Mouse (Mus musculus): ENCODE results near the gene Rplp2.
A peak's percentile ranks its signal among the peaks of the same experiment; 100 is the strongest.

Gene Rplp2

GRCm38 (mm10) chr7:141430585-141431240 is 16.5 kb upstream of the Rplp2 start:
- no peak for DNase-seq (ENCODE audit: low spot score in 2 of 2)

DNA sequence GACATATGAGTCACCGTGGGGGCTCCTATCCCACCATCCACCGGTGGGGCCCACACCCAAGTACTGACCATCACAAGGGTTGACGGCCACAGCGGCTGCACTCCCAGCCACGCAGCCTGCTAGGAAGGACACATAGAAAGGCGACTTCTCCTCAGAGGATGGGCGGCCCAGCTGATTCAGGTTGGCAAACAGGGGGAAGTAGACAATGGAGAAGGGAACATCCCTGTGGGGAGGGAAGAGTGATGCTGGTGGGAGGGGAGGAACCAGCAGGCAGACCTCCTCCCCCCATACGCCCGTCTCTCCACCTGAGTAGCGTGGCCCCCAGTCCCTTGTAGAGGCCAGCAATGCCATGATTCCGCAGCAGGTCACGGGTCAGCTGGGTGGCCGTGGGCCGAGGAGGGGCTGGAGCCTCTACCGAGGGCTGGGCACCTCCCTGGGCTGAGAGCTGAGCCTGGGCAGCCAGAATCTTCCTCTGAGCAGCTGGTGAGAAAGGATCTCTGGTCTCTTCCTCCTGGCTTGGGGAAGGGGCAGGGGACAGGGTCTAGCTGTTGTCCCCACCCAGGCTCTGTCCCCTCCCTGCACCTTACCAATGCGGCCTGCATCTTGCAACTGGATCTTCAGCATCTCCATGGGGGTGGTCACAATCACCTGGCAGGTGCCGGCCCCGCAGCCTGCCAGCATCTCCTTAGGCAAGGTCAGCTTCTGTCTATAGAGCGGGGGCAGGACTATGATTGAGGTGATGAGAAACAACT is 15.6 kb upstream of the Rplp2 start:
- no peak for DNase-seq (ENCODE audit: low spot score in 2 of 2)

DNA sequence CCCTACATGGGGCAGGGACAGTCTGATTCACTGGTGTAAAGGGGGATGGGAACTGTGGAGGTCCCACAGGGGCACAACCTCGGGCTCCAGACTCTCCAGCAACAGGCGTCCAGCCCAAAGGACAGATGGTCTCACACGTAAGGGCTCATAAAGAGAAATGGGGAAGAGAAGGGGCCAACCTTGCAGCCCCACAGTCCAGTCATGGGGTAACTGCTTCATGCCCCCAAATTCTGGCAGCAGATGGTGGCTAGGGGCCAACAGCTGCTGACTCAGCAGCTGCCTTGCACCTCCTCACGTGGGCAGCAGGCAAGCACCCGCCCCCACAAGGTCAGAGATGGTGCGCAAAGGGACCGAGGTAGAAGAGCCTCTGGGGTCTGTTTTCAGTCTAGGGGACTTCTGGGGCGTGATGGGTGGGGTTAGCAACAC is 15.0 kb upstream of the Rplp2 start:
- DNase-seq (ENCODE audit: low spot score in 2 of 2): peak in 1 of 2 experiments; percentile 46

GRCm38 (mm10) chr7:141432741-141433516 is 14.2 kb upstream of the Rplp2 start:
- no peak for DNase-seq (ENCODE audit: low spot score in 2 of 2)

- DNase-seq (ENCODE audit: low spot score in 2 of 2): peak in 1 of 2 experiments; percentile 54
These were observed 13.4 kb upstream of the Rplp2 start for GRCm38 (mm10) chr7:141433517-141434400.

DNA sequence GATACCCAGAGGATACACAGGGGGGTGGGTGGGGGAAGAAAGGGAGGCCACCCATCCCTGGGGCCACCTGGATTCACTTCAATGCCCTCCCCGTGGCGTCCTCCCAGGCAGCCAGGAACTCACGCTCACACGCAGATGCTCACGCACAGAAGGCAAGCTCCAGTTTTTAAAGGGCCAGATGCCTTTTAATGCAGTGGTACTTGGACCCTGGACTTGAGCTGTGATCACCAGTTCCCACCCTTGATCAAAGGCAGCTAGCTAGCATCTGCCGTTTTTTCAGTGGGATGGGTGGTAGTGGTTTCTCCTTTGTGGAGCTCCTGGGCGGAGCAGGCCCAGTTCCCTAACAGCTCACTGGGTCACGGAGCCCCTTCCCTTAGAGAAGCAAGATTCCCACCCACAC is 12.7 kb upstream of the Rplp2 start:
- peak; percentile 79 to 87 for DNase-seq (ENCODE audit: low spot score in 2 of 2)

DNA sequence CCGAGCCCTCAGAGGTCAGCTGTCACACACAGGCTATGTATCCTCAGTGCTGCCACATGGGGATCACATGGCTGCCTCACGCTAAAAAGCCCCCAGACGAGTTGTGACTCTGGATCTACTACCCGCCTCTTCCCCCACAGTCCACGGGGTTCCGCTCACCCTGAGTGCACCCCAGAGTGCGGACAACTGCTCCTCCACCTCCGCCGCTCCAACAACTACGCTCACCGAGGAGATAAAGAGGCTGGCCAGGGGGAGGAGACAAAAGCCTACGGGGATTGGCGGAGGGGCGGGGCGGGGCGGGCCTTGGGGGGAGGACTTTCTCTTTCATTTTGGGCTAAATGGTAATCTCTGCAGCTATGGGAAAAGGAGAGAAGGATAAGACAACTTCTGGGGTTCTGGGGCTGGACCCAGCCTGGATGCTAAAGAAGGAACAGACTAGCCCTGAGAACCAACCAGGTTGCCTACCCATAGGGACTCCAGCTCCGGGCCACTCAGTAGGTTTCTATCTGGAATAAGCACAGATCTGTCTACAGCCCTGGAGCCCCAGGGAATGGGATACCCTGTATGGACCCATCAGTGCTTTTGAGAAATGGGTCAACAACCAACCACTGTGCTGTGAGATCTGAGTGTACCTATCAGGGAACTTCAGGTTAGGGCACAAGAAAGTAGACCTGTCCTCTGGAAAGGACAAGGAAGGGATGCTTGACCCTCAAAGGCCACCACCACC is 11.9 kb upstream of the Rplp2 start:
- peak; percentile 75 for DNase-seq (ENCODE audit: low spot score in 2 of 2)

- DNase-seq (ENCODE audit: low spot score in 2 of 2): peak; percentile 21 to 62
These were observed 11.2 kb upstream of the Rplp2 start for GRCm38 (mm10) chr7:141435856-141436522.

DNA sequence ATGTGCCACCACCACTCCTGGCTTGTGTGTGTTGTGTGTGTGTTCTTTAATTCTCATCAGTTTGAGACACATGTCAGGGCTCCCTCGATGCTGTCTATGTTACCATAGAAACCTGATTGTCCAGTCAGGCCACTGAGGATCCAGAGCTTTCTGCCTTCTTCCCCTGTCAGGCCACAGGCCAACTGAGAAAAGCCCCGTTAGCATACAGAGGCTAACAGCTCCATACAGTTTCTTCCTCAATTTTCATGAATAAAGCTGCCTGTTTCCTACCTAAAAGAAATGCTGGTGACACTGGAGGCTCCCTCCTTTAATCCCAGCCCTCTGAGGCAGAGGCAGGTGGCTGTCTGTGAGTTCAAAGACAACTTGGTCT is 10.7 kb upstream of the Rplp2 start:
- DNase-seq (ENCODE audit: low spot score in 2 of 2): peak; percentile 24 to 35

DNA sequence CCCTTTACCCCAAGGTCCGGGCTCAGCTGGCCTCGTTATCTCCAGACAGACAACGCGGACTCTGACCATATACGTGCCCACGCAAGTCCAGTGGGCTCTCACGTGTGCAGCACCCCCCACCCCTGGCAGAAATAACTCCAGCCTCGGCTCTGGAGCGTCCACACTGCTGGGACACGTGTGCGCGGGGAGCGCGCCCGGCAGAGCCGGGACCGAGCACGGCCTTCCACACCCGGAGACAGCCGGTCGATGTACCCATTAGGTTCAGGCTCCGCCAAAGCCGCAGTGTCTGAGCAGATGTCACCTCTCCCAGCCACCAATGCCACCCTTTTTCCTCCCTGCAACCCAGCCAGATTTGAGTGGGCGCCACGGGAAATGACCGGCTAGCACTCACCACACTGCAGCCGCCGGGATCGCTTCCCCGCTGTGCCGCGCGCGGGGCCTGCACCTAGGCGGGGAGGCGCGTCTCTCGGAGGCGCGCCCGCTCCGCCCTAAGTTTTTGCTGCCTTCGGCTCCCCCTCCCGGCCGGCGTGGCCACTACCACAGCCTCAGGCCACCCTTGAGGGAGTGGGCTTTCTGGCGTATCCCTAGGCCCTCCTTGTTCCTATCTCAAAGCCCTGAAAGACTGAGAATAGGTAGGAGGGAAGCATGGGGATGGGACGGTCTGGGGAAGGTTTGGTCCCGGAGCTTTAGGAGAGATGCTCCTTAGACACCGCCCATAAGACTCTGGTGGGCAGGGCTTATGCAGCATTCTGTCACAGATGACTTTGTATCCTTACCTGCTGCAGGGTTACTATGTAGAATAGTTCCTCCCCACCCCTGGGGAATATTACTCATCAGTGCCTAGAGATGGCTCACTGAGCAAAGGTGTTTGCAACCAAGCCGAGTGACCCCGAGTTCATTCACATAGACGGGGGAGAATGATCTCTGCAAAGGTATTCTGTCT is 9.7 kb upstream of the Rplp2 start, which contains the start of gene Slc25a22:
Slc25a22 (minus strand) TSS at position 715 of the 943 bp plus-strand sequence.
- peak; percentile 89 to 90 for DNase-seq (ENCODE audit: low spot score in 2 of 2)

DNA sequence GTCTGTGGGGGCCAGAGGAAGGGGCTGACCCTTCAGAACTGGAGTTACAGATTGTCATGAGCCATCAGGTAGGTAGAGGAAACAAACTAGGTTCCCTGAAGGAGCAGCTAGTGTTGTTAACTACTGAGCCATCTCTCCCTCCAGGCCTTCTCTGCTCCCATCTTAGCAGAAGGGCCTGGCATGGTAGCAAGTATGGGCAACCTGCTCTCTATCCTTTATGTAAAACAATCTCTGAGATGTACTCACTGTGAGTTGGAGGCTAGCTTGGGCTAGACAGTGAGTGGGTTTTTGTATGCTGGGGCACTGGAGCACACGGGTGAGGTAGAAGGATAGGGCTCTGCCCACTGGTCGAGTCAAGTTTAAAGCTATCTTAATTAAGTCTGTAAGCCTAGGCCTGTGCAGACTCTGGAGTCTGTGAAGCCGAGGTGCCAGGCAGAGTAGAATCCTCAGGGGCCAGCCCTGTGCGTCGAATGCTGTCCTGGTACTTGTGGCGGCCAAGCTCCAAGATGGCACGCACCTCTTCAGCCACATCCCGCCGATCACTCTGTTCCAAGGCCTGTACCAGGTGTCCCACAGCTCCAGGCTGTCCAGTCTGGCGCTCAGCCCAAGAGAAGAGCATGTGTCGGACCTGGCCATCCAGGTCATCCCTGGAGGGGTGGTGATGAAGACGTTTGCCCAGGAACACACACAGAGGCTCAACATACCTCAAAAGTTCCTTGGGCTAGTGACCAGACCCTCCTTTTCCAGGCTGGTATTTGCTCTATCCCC is 8.8 kb upstream of the Rplp2 start:
- DNase-seq (ENCODE audit: low spot score in 2 of 2): peak; percentile 48 to 64

- peak; percentile 21 to 34 for DNase-seq (ENCODE audit: low spot score in 2 of 2)
These were observed 8.0 kb upstream of the Rplp2 start for GRCm38 (mm10) chr7:141439140-141439679.

GRCm38 (mm10) chr7:141439811-141440210 is 7.4 kb upstream of the Rplp2 start:
- DNase-seq (ENCODE audit: low spot score in 2 of 2): peak; percentile 27 to 38

- peak; percentile 72 to 78 for DNase-seq (ENCODE audit: low spot score in 2 of 2)
These were observed 6.6 kb upstream of the Rplp2 start for GRCm38 (mm10) chr7:141440613-141441012.

GRCm38 (mm10) chr7:141441460-141441859 is 5.7 kb upstream of the Rplp2 start:
- DNase-seq (ENCODE audit: low spot score in 2 of 2): peak; percentile 29 to 37

GRCm38 (mm10) chr7:141442199-141442598 is 5.0 kb upstream of the Rplp2 start:
- peak; percentile 21 to 36 for DNase-seq (ENCODE audit: low spot score in 2 of 2)

- DNase-seq (ENCODE audit: low spot score in 2 of 2): peak; percentile 28 to 48
These were observed 3.9 kb upstream of the Rplp2 start for GRCm38 (mm10) chr7:141443081-141443821.
